Mouse (Mus musculus): ENCODE measurements at regions not wholly inside any gene's neighbourhood (a gene's known extent, or its start where the extent isn't known, plus 50 kb on each side); places are given as distances from the start of the nearest gene placed in this dataset.

- TF ChIP-seq CTCF (IDR thresholded peaks at IDR 0.05), result no peak
- no peak for DNase-seq
- Histone ChIP-seq H3K27ac (no peak overlapping the region), H3K4me3 (no peak overlapping the region)
- intact Hi-C loops (cut with DNase I), result no loop called here
Measured at GRCm38 (mm10) chr4:31576982-31577579, 386.8 kb upstream of the Map3k7 start.

GRCm38 (mm10) chr4:31583495-31583894, 380.4 kb upstream of the Map3k7 start:
- DNase-seq, result no peak
- intact Hi-C loops (cut with DNase I), result no loop called here

GRCm38 (mm10) chr4:31584171-31584570, 379.7 kb upstream of the Map3k7 start:
- Histone ChIP-seq H3K4me3 (no peak overlapping the region), H3K27ac (no peak overlapping the region)
- intact Hi-C loops (cut with DNase I), result no loop called here
- no peak for TF ChIP-seq CTCF (IDR thresholded peaks at IDR 0.05)
- no peak for DNase-seq

More at GRCm38 (mm10) chr4:31583495-31583894, 380.4 kb upstream of the Map3k7 start:
- no peak for TF ChIP-seq CTCF (IDR thresholded peaks at IDR 0.05)
- no peak overlapping the region for H3K27ac ChIP-seq
- no peak overlapping the region for H3K4me3 ChIP-seq

- DNase-seq, result no peak
- TF ChIP-seq CTCF (IDR thresholded peaks at IDR 0.05), result no peak
- intact Hi-C loops (cut with DNase I), result no loop called here
- Histone ChIP-seq H3K4me3 (no peak overlapping the region), H3K27ac (no peak overlapping the region)
Measured at GRCm38 (mm10) chr4:31594089-31594488, 369.8 kb upstream of the Map3k7 start.

GRCm38 (mm10) chr4:31601536-31601935, 362.4 kb upstream of the Map3k7 start:
- no peak overlapping the region for H3K27ac ChIP-seq
- DNase-seq, result no peak
- intact Hi-C loops (cut with DNase I), result no loop called here
- no peak for TF ChIP-seq CTCF (IDR thresholded peaks at IDR 0.05)
- no peak overlapping the region for H3K4me3 ChIP-seq

- TF ChIP-seq CTCF (IDR thresholded peaks at IDR 0.05), result no peak
- no peak overlapping the region for H3K4me3 ChIP-seq
- intact Hi-C loops (cut with DNase I), result no loop called here
- no peak overlapping the region for H3K27ac ChIP-seq
- no peak for DNase-seq
Measured at GRCm38 (mm10) chr4:31603776-31604175, 360.1 kb upstream of the Map3k7 start.

- intact Hi-C loops (cut with DNase I), result no loop called here
- DNase-seq, result no peak
- no peak overlapping the region for H3K4me3 ChIP-seq
- no peak for TF ChIP-seq CTCF (IDR thresholded peaks at IDR 0.05)
- H3K27ac ChIP-seq, result no peak overlapping the region
Measured at GRCm38 (mm10) chr4:31608811-31609210, 355.1 kb upstream of the Map3k7 start.

GRCm38 (mm10) chr4:31609559-31609958, 354.3 kb upstream of the Map3k7 start:
- DNase-seq, result no peak
- H3K27ac ChIP-seq, result no peak overlapping the region
- no peak overlapping the region for H3K4me3 ChIP-seq
- intact Hi-C loops (cut with DNase I), result no loop called here
- TF ChIP-seq CTCF (IDR thresholded peaks at IDR 0.05), result no peak

- no peak overlapping the region for H3K27ac ChIP-seq
- no peak overlapping the region for H3K4me3 ChIP-seq
- TF ChIP-seq CTCF (IDR thresholded peaks at IDR 0.05), result no peak
- intact Hi-C loops (cut with DNase I), result no loop called here
- DNase-seq, result no peak
Measured at GRCm38 (mm10) chr4:31612147-31612824, 351.6 kb upstream of the Map3k7 start.

GRCm38 (mm10) chr4:31612825-31613514, 350.9 kb upstream of the Map3k7 start:
- Histone ChIP-seq H3K4me3 (no peak overlapping the region), H3K27ac (no peak overlapping the region)
- DNase-seq, result no peak
- intact Hi-C loops (cut with DNase I), result no loop called here
- TF ChIP-seq CTCF (IDR thresholded peaks at IDR 0.05), result no peak

- intact Hi-C loops (cut with DNase I), result no loop called here
- no peak for DNase-seq
- TF ChIP-seq CTCF (IDR thresholded peaks at IDR 0.05), result no peak
- Histone ChIP-seq H3K27ac (no peak overlapping the region), H3K4me3 (no peak overlapping the region)
Measured at GRCm38 (mm10) chr4:31617572-31617971, 346.3 kb upstream of the Map3k7 start.

- intact Hi-C loops (cut with DNase I), result no loop called here
- no peak for DNase-seq
- H3K27ac ChIP-seq, result no peak overlapping the region
- H3K4me3 ChIP-seq, result no peak overlapping the region
- no peak for TF ChIP-seq CTCF (IDR thresholded peaks at IDR 0.05)
Measured at GRCm38 (mm10) chr4:31618026-31618425, 345.9 kb upstream of the Map3k7 start.

- intact Hi-C loops (cut with DNase I), result no loop called here
- no peak overlapping the region for H3K4me3 ChIP-seq
- DNase-seq, result no peak
- no peak overlapping the region for H3K27ac ChIP-seq
- TF ChIP-seq CTCF (IDR thresholded peaks at IDR 0.05), result no peak
Measured at GRCm38 (mm10) chr4:31621205-31621604, 342.7 kb upstream of the Map3k7 start.

All from gastrocnemius, adult 2 months (tissue).